Mouse (Mus musculus): Measurements from ENCODE around the gene Prss42.

- TF ChIP-seq POLR2A (IDR thresholded peaks at IDR 0.05; ENCODE audit: borderline replicate concordance, control insufficient read depth, low read depth, low read length) (no peak), CTCF (IDR thresholded peaks at IDR 0.05; ENCODE audit: control insufficient read depth, insufficient read depth, low read length) (no peak)
These were observed 19.4 kb upstream of the Prss42 start for GRCm38 (mm10) chr9:110778559-110778958.

Data from bone marrow, adult 2 months (tissue).